Mouse (Mus musculus) ES-Bruce4 (cell line): ENCODE data around the gene Nup98.

ENCODE experiments used
- CTCF ChIP-seq: IDR thresholded peaks from one replicate; pipeline ENCODE4 v1.8.1; 2011; ENCODE audit warnings: low read depth, low read length
- POLR2A ChIP-seq: IDR thresholded peaks from one replicate; pipeline ENCODE4 v1.8.1; 2011; ENCODE audit warnings: low read length; ENCODE audit not compliant: insufficient read depth

GRCm38 (mm10) chr7:102101487-102101886 is 108.5 kb downstream of the Nup98 start, which contains the start of gene Art1:
- TF ChIP-seq POLR2A (no peak), CTCF (no peak)
